Mouse (Mus musculus) MEL (cell line): Measurements from ENCODE around the gene Grin2d.

Experiments
- CHD2 ChIP-seq: IDR thresholded peaks from 2 replicates; pipeline ENCODE4 v1.6.1; 2011; ENCODE audit warnings: low read length, improper control_type of control experiment
- CTCF ChIP-seq, 3 experiments: IDR thresholded peaks in 2 of 3; conservative IDR thresholded peaks in 1 of 3; 2 replicates each; pipeline ENCODE4 v1.5.1; 2011 to 2012; ENCODE audit warnings: low read length in 3 of 3, low read depth in 2 of 3, mild to moderate bottlenecking in 2 of 3, improper control_type of control experiment in 1 of 3, inconsistent platforms in 1 of 3, mixed read lengths in 1 of 3, moderate library complexity in 1 of 3; ENCODE audit not compliant: control insufficient read depth in 1 of 3, insufficient read depth in 1 of 3, poor library complexity in 1 of 3, severe bottlenecking in 1 of 3
- GATA1 ChIP-seq: IDR thresholded peaks from 2 replicates; pipeline ENCODE4 v1.6.1; 2011; ENCODE audit warnings: low read depth, low read length, improper control_type of control experiment
- NELFE ChIP-seq: IDR thresholded peaks from 2 replicates; pipeline ENCODE4 v1.6.1; 2011; ENCODE audit warnings: low read depth, low read length, improper control_type of control experiment
- POLR2A ChIP-seq, 2 experiments: IDR thresholded peaks; 2 replicates each; pipeline ENCODE4 v1.6.1; 2011 to 2012; ENCODE audit warnings: low read length in 2 of 2, mild to moderate bottlenecking in 2 of 2, control low read depth in 1 of 2, improper control_type of control experiment in 1 of 2, low read depth in 1 of 2, moderate library complexity in 1 of 2; ENCODE audit not compliant: control insufficient read depth in 1 of 2, insufficient read depth in 1 of 2, poor library complexity in 1 of 2
- POLR2AphosphoS2 ChIP-seq: IDR thresholded peaks from 2 replicates; pipeline ENCODE4 v1.6.1; 2011; ENCODE audit warnings: low read length, improper control_type of control experiment
- POLR2AphosphoS5 ChIP-seq: IDR thresholded peaks from 2 replicates; pipeline ENCODE4 v1.6.1; 2012; ENCODE audit warnings: low read depth, borderline replicate concordance, mild to moderate bottlenecking, inconsistent platforms, low read length, moderate library complexity, mixed read lengths
- TAL1 ChIP-seq: IDR thresholded peaks from 2 replicates; pipeline ENCODE4 v1.6.1; 2012; ENCODE audit warnings: mild to moderate bottlenecking, inconsistent platforms, low read length, moderate library complexity, mixed read lengths
- UBTF ChIP-seq: IDR thresholded peaks from 2 replicates; pipeline ENCODE4 v1.6.1; 2012; ENCODE audit warnings: low read depth, mild to moderate bottlenecking, inconsistent platforms, low read length, improper control_type of control experiment, moderate library complexity, borderline replicate concordance; ENCODE audit not compliant: insufficient read depth
- USF1 ChIP-seq: IDR thresholded peaks from 2 replicates; pipeline ENCODE4 v1.6.1; 2014; ENCODE audit warnings: low read depth, mild to moderate bottlenecking, inconsistent platforms, low read length, improper control_type of control experiment, moderate library complexity

GRCm38 (mm10) chr7:45923762-45924428, 45.7 kb upstream of the Grin2d start, which contains the start of gene Ccdc114:
- TF ChIP-seq CTCF (IDR thresholded peaks at IDR 0.05 in 2 of 3, conservative IDR thresholded peaks at IDR 0.05 in 1 of 3; ENCODE audit: control insufficient read depth in 1 of 3, insufficient read depth in 1 of 3, low read depth in 2 of 3, low read length in 3 of 3, poor library complexity in 1 of 3, severe bottlenecking in 1 of 3), result no peak
- no peak for TF ChIP-seq POLR2A (IDR thresholded peaks at IDR 0.05; ENCODE audit: control insufficient read depth in 1 of 2, insufficient read depth in 1 of 2, low read depth in 1 of 2, low read length in 2 of 2, poor library complexity in 1 of 2)
- TF ChIP-seq NELFE, result no peak
- TF ChIP-seq GATA1, result no peak
- no peak for TF ChIP-seq POLR2AphosphoS5
- no peak for TF ChIP-seq TAL1
- no peak for TF ChIP-seq POLR2AphosphoS2
- TF ChIP-seq USF1, result no peak
- TF ChIP-seq UBTF, result no peak
- TF ChIP-seq CHD2, result no peak
